Mouse (Mus musculus) ES-Bruce4 (cell line): Measurements from ENCODE around the gene Apoa2. TPM values are rescaled to one million over a fixed set of nuclear protein-coding genes. Genes with fewer than 3 reads are reported as not detected.
A peak's percentile ranks its signal among the peaks of the same experiment; 100 is the strongest.

Source experiments
- H3K27ac ChIP-seq: 2 replicates; pipeline ENCODE4 v1.5.1; 2012; ENCODE audit warnings: low read length, inconsistent platforms; ENCODE audit not compliant: insufficient read depth
- H3K27me3 ChIP-seq: 2 replicates; pipeline ENCODE4 v1.6.1; 2012; ENCODE audit warnings: mild to moderate bottlenecking, low read length, inconsistent platforms; ENCODE audit not compliant: control insufficient read depth, poor library complexity, insufficient read depth, severe bottlenecking
- H3K36me3 ChIP-seq: 2 replicates; pipeline ENCODE4 v1.6.1; 2012; ENCODE audit warnings: inconsistent platforms, mild to moderate bottlenecking, low read length, moderate library complexity; ENCODE audit not compliant: control insufficient read depth, poor library complexity, insufficient read depth, severe bottlenecking
- H3K4me1 ChIP-seq: one replicate; pipeline ENCODE4 v1.8.1; 2011; ENCODE audit warnings: low read length; ENCODE audit not compliant: control insufficient read depth, insufficient read depth
- H3K4me3 ChIP-seq: 2 replicates; pipeline ENCODE4 v1.5.1; 2011; ENCODE audit warnings: low read depth, mild to moderate bottlenecking, low read length
- H3K9ac ChIP-seq: 2 replicates; pipeline ENCODE4 v1.6.1; 2012; ENCODE audit warnings: low read depth, mild to moderate bottlenecking, inconsistent platforms; ENCODE audit not compliant: poor library complexity, severe bottlenecking
- H3K9me3 ChIP-seq: replicated peaks from 2 replicates; pipeline ENCODE4 v1.6.1; 2012; ENCODE audit warnings: mild to moderate bottlenecking, low read length, inconsistent platforms; ENCODE audit not compliant: control insufficient read depth, poor library complexity, insufficient read depth, severe bottlenecking
- CTCF ChIP-seq: IDR thresholded peaks from one replicate; pipeline ENCODE4 v1.8.1; 2011; ENCODE audit warnings: low read depth, low read length
- EP300 ChIP-seq: IDR thresholded peaks from 2 replicates; pipeline ENCODE4 v1.6.1; 2011; ENCODE audit warnings: low read depth, low read length; ENCODE audit not compliant: insufficient read depth
- POLR2A ChIP-seq: IDR thresholded peaks from one replicate; pipeline ENCODE4 v1.8.1; 2011; ENCODE audit warnings: low read length; ENCODE audit not compliant: insufficient read depth
- polyA plus RNA-seq: library from polyadenylated mRNA; stranded (reverse); fragments of >200 nt; gene quantifications from 2 replicates; pipeline ENCODE4 v1.2.4, GENCODE M21; 2011; ENCODE audit warnings: low read depth; ENCODE audit not compliant: missing spikeins, insufficient read depth, insufficient read length

Apoa2 gene
- polyA plus RNA-seq, 1 experiment, result 19.1 TPM

- Histone ChIP-seq H3K36me3 (no peaks in the 10 kb centered on the region), H3K27me3 (no peaks in the 10 kb centered on the region; the same call in 1 of the 2 replicates), H3K9me3 (no peaks in the 10 kb centered on the region), H3K27ac (no peak overlapping the region), H3K4me1 (peaks cover 2% of the 10 kb centered on the region), H3K4me3 (no peak overlapping the region), H3K9ac (no peak overlapping the region)
- no peak for TF ChIP-seq POLR2A
- no peak for TF ChIP-seq CTCF
- TF ChIP-seq EP300, result no peak
Measured at GRCm38 (mm10) chr1:171193911-171194830, 30.7 kb upstream of the Apoa2 start.

GRCm38 (mm10) chr1:171195046-171195822, 29.6 kb upstream of the Apoa2 start:
- Histone ChIP-seq H3K27ac (no peak overlapping the region), H3K36me3 (no peaks in the 10 kb centered on the region), H3K27me3 (no peaks in the 10 kb centered on the region; the same call in 1 of the 2 replicates), H3K4me3 (peak overlapping the region; percentile 75), H3K9me3 (no peaks in the 10 kb centered on the region), H3K4me1 (no peaks in the 10 kb centered on the region), H3K9ac (peak overlapping the region; percentile 29; the same call in 1 of the 2 replicates)
- no peak for TF ChIP-seq POLR2A
- TF ChIP-seq CTCF, result no peak

GRCm38 (mm10) chr1:171195887-171196397, 28.9 kb upstream of the Apoa2 start, which contains the start of gene Pcp4l1:
TSS of gene Pcp4l1 (minus strand) at chr1:171196268.
- no peaks in the 10 kb centered on the region; the same call in 1 of the 2 replicates for H3K27me3 ChIP-seq

GRCm38 (mm10) chr1:171199532-171199931, 25.3 kb upstream of the Apoa2 start:
- no peaks in the 10 kb centered on the region for H3K4me1 ChIP-seq
- no peak overlapping the region for H3K4me3 ChIP-seq
- H3K27ac ChIP-seq, result no peak overlapping the region
- no peaks in the 10 kb centered on the region for H3K36me3 ChIP-seq
- no peaks in the 10 kb centered on the region for H3K9me3 ChIP-seq
- H3K27me3 ChIP-seq, result no peaks in the 10 kb centered on the region
- TF ChIP-seq POLR2A, result no peak
- no peak for TF ChIP-seq CTCF
- no peak for TF ChIP-seq EP300
- H3K9ac ChIP-seq, result no peak overlapping the region

More at GRCm38 (mm10) chr1:171195887-171196397, 28.9 kb upstream of the Apoa2 start, which contains the start of gene Pcp4l1:
- H3K36me3 ChIP-seq, result no peaks in the 10 kb centered on the region
- H3K27ac ChIP-seq, result no peak within 1 kb of the TSS
- TF ChIP-seq POLR2A (no peak), EP300 (no peak), CTCF (no peak)
- H3K4me3 ChIP-seq, result peak within 1 kb of the TSS; percentile 75
- no peaks in the 10 kb centered on the region for H3K4me1 ChIP-seq
- H3K9ac ChIP-seq, result peak within 1 kb of the TSS; percentile 29; the same call in 1 of the 2 replicates
- no peaks in the 10 kb centered on the region for H3K9me3 ChIP-seq

GRCm38 (mm10) chr1:171200769-171201168, 24.1 kb upstream of the Apoa2 start:
- H3K27me3 ChIP-seq, result no peaks in the 10 kb centered on the region
- no peak overlapping the region for H3K9ac ChIP-seq
- H3K9me3 ChIP-seq, result no peaks in the 10 kb centered on the region
- H3K36me3 ChIP-seq, result no peaks in the 10 kb centered on the region
- no peak overlapping the region for H3K4me3 ChIP-seq
- no peaks in the 10 kb centered on the region for H3K4me1 ChIP-seq
- TF ChIP-seq POLR2A, result no peak
- TF ChIP-seq EP300, result no peak
- no peak for TF ChIP-seq CTCF
- no peak overlapping the region for H3K27ac ChIP-seq
